Mouse (Mus musculus) E14TG2a.4 (cell line): ENCODE data around the gene Rnasek.

Source experiments
- CTCF ChIP-seq: conservative IDR thresholded peaks from 2 replicates; pipeline ENCODE4 v1.5.1; 2014; ENCODE audit warnings: low read length
- NANOG ChIP-seq: IDR thresholded peaks from 2 replicates; pipeline ENCODE4 v1.6.1; 2014; ENCODE audit warnings: borderline replicate concordance, low read length, mixed read lengths
- POU5F1 ChIP-seq: IDR thresholded peaks from 2 replicates; pipeline ENCODE4 v1.6.1; 2014; ENCODE audit warnings: low read length, borderline replicate concordance

- TF ChIP-seq CTCF, result no peak
- no peak for TF ChIP-seq POU5F1
- no peak for TF ChIP-seq NANOG
Observed at GRCm38 (mm10) chr11:70233016-70233415, 6.6 kb downstream of the Rnasek start.
